Mouse (Mus musculus) adrenal gland, postnatal 36 days (tissue): ENCODE data around the gene Eif4e. TPM values are rescaled to one million over a fixed set of nuclear protein-coding genes. Genes with fewer than 3 reads are reported as not detected.
"Not testable (repeated sequence)": the region's sequence is repeated elsewhere in the genome, so short reads cannot be mapped to it uniquely, and the experiment has no call there.

Experiments used
- DNase-seq, 2 experiments: peaks; one replicate each; pipeline ENCODE4 v3.0.0; 2021; ENCODE audit warnings: mixed read lengths in 1 of 2
- total RNA-seq, 2 experiments: library from RNA; stranded (reverse); gene quantifications; 2 replicates each; pipeline ENCODE4 v1.2.3; 2021

The Eif4e gene
- total RNA-seq, 2 experiments from 2014 or later, result 193 to 194 TPM

- DNase-seq, result peak in 1 of 2 experiments; percentile 46
Observed at GRCm38 (mm10) chr3:138517881-138518280, 8.1 kb upstream of the Eif4e start.

GRCm38 (mm10) chr3:138519218-138519617 is 6.8 kb upstream of the Eif4e start:
- DNase-seq, result no peak

GRCm38 (mm10) chr3:138523956-138524355 is 2.0 kb upstream of the Eif4e start:
- no peak for DNase-seq

GRCm38 (mm10) chr3:138525494-138525893 is 485 bp upstream of the Eif4e start:
- no peak for DNase-seq

- DNase-seq, result peak; percentile 97 to 98
Observed at GRCm38 (mm10) chr3:138526916-138527666, 1.1 kb downstream of the Eif4e start.

GRCm38 (mm10) chr3:138527667-138528231 is 1.8 kb downstream of the Eif4e start:
- peak; percentile 80 to 87 for DNase-seq

- no peak for DNase-seq
Observed at GRCm38 (mm10) chr3:138528265-138528664, 2.3 kb downstream of the Eif4e start.

- no peak for DNase-seq
Observed at GRCm38 (mm10) chr3:138530578-138531478, 4.8 kb downstream of the Eif4e start.

GRCm38 (mm10) chr3:138531479-138532181 is 5.7 kb downstream of the Eif4e start:
- DNase-seq, result no peak

- no peak for DNase-seq
Observed at GRCm38 (mm10) chr3:138532764-138533163, 6.8 kb downstream of the Eif4e start.

- no peak for DNase-seq
Observed at GRCm38 (mm10) chr3:138536031-138536430, 10.1 kb downstream of the Eif4e start.

- no peak for DNase-seq
Observed at GRCm38 (mm10) chr3:138542621-138543020, 16.6 kb downstream of the Eif4e start.

GRCm38 (mm10) chr3:138544117-138544516 is 18.1 kb downstream of the Eif4e start:
- peak in 1 of 2 experiments; percentile 14 for DNase-seq

- no peak for DNase-seq
Observed at GRCm38 (mm10) chr3:138546678-138547077, 20.7 kb downstream of the Eif4e start.

- no peak for DNase-seq
Observed at GRCm38 (mm10) chr3:138549045-138549444, 23.1 kb downstream of the Eif4e start.

GRCm38 (mm10) chr3:138550336-138551123 is 24.6 kb downstream of the Eif4e start:
- DNase-seq, result no peak

GRCm38 (mm10) chr3:138555279-138555678 is 29.3 kb downstream of the Eif4e start:
- not testable (repeated sequence) for DNase-seq

GRCm38 (mm10) chr3:138558529-138558928 is 32.5 kb downstream of the Eif4e start:
- peak in 1 of 2 experiments; percentile 12 for DNase-seq

- DNase-seq, result no peak
Observed at GRCm38 (mm10) chr3:138560242-138560641, 34.3 kb downstream of the Eif4e start.

- DNase-seq, result no peak
Observed at GRCm38 (mm10) chr3:138560886-138561285, 34.9 kb downstream of the Eif4e start.

GRCm38 (mm10) chr3:138578867-138579266 is 52.9 kb downstream of the Eif4e start:
- DNase-seq, result no peak
